Mouse (Mus musculus) adrenal gland, postnatal 10 days (tissue): ENCODE results near the gene Arpin. TPM values are rescaled to one million over a fixed set of nuclear protein-coding genes. Genes with fewer than 3 reads are reported as not detected.

Experiments
- DNase-seq: peaks from one replicate; pipeline ENCODE4 v3.0.0; 2021; ENCODE audit warnings: mixed read lengths
- long read RNA-seq, 2 experiments: library from polyadenylated mRNA; stranded (forward); transcript quantifications; one replicate each; pipeline ENCODE4 v2.0.0; 2021
- total RNA-seq, 2 experiments: library from RNA; stranded (reverse); gene quantifications; 2 replicates each; pipeline ENCODE4 v1.2.3; 2021

Gene Arpin
- 10 to 100 TPM; 16.3 to 22.7 TPM for total RNA-seq
- long read RNA-seq, experiment 1, transcript Arpin-201 (6 exons, 2,277 nt), result major isoform, 9 of 13 reads
- long read RNA-seq, experiment 1, partial matches to known transcripts, result 0 of 13 reads
- long read RNA-seq, experiment 1, other reads (novel, unspliced or antisense), result 4 of 13 reads
- long read RNA-seq, experiment 2, transcript Arpin-201 (6 exons, 2,277 nt), result major isoform, 12 of 13 reads
- long read RNA-seq, experiment 2, partial matches to known transcripts, result 0 of 13 reads
- long read RNA-seq, experiment 2, other reads (novel, unspliced or antisense), result 1 of 13 reads

DNA sequence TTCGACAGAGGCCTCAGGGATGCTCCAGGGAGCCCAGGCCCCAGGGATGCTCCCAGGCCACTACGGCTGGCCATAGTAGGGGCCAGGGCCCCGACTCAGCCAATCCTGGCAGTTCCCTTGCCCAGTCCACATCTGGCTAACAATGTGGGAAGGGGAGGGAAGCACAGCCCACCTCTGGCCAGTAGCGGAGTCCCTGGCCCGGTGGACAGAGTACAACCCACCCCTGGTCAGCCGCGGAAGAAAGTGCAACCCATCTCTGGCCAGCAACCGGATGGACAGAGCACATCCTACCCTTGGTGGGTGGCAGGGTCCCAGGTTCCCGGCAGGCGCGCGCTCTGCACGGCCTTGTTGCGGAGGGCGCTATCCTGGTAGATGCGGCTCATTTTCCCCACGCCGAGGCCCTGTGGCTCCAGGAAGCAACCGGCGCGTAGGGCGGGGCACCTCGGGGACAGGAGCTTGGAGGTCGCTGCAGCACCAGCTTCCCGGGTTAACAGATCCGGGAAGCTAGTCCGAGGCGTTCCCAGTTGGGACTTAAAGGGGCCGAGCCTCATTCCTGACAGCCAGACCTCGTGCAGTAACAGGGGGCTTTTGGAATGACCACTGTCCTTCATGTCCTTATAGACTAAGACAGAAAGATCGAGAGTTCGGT is at the start of gene Arpin:
Gene Arpin, minus strand, starts transcription at position 498 of the 649 bp plus-strand sequence.
- DNase-seq, result peak; percentile 81

GRCm38 (mm10) chr7:79975316-79975715 is 40.2 kb upstream of the Arpin start:
- no peak for DNase-seq

DNA sequence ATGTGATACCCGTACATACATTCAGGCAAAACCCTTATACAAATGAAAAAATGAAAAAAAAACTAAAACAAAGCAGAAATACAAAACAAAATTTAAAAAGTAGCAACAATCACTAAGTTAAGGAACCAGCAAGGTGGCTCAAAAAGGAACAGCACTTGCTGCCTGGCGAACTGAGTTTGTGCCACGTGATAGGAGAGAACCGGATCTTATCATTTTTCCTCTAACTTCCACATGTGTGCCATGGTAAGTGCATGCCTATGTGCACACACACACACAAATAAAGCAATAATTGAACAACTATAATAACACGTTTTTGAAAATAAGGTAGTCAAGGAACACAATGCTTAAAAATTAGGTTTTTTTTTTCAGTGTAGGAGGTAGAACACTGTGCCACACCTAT is 37.0 kb upstream of the Arpin start:
- DNase-seq, result no peak

DNA sequence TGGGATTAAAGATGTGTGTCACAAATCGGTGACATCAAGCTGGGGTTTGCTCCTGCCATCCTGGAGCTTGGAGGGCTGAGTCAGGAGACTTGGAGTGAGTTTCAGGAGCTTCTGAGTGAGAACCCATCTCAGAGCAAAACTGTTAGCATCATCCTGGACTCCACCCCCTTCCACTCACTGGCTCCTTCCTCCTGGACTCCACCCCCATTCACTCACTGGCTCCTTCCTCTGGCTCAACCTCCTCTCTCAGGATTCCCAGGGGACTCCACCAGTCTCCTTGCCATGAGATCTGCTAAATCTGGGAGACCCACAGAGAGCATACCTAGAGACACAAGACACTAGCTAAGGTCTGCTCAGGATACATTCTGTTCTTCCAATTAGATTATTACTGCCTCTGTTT is 35.2 kb upstream of the Arpin start:
- no peak for DNase-seq

GRCm38 (mm10) chr7:79968326-79968725 is 33.2 kb upstream of the Arpin start:
- no peak for DNase-seq

DNA sequence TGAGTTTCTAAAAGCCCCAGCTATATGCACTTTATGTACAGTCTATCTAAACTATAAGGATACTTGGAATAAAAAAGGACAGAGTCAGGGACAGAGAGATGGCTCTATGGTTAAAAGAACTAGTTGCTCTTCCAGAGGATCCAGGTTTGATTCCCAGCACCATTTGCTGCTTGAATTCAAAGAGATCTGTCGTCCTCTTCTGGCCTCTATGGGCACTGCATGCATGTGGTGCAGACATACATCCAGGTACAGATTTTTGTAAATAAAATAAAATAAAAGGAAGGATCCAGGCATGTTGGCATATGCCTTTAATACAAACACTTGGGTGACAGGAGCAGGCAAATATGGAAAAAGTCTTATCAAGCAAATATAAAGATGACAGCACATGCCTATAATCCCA is 26.4 kb upstream of the Arpin start:
- no peak for DNase-seq

DNA sequence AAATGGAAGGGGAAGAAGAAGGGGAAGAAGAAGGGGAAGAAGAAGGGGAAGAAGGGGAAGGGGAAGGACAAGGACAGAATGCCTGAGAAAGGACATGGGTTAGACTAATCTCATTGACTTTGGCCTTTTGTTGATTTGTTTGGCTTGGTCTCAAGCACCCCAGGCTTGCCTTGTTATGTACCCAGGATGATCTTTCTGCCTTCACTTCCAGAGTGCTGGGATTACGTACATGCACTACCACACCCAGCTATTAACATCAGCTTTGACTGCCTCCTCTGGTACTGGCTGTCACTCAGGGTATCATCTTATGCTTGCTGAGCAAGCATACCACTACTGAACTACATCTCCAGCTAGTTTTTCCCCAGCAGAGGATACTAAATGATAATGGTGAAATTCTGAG is 21.0 kb upstream of the Arpin start:
- no peak for DNase-seq

DNA sequence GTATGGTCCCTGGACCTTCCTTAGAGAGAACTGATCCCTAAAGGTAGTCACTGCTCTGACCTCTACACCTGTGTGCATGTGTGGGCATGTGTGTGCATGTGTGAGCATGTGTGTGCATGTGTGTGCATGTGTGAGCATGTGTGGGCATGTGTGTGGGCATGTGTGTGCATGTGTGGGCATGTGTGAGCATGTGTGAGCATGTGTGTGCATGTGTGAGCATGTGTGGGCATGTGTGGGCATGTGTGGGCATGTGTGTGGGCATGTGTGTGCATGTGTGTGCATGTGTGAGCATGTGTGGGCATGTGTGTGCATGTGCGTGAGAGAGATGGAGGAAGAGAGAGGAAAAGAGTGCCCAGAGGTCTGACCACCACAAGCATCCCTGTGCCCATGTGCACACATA is 19.7 kb upstream of the Arpin start:
- no peak for DNase-seq

DNA sequence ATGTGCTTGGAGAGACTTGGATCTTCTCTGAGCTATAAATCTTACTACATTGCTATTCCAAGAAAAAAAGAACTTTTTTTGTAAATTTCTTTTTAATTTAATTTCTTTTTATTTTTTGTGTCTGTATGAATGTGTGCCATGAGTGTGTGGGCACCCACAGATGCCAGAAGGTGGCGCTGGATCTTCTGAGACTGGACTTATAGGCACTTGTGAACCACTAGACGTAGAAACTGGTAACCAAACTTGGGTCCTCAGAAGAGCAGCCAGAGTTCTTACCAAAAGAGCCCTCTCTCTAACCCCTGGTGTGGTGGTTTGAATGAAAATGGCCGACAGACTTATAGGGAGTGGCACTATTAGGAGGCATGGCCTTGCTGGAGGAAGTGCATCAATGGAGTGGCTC is 15.9 kb upstream of the Arpin start:
- no peak for DNase-seq

DNA sequence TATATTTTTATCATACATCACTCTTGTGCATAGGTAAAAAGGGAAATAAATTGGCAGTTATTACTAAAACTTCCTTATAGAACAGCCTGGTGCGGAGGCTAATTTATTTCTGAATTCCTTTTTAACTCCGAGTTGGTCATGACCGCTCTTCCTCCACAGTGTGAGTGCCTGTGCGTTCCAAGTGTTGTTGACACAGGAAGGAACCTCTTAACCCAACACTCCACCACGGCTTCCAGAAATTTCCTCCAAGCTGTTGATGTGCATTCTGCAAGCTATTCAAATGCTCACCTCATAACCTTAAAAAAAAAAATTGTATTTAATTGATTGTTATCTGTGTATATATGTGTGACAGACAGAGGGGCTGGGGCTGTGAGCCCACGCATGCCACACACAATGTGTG is 15.1 kb upstream of the Arpin start:
- no peak for DNase-seq

DNA sequence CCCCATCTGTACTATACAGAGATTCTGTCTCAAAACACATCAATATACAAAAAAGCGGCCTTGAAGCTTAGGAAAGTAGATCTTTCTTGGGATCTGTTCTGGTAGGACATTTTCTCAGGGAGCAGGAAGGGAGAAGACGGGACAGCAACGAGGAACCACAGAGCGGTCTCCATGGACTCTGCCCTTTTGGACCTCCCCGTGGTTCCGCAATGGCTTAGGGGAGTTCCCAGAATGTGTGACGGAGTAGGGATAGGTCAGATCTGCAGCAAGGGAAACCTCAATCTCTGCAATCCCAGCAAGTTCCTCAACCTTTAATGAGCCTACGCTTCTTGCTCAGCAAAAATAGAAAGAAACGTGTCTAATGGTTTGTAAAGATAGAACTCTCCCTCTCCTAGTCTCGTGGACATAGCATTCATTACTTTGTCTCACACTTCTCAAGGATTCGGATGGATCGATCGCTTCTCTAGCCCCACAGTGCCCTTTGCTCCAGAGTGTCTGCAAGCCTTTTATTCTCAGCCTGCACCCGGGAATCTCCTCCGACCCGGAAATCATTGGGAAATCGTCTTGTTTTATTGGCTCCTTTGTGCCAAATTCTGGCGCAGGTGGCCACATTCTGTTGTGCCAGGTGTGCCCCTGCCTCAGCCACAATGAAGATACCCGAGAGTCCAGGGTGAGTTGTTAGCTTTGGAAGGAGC is 499 bp upstream of the Arpin start:
- peak; percentile 64 for DNase-seq

DNA sequence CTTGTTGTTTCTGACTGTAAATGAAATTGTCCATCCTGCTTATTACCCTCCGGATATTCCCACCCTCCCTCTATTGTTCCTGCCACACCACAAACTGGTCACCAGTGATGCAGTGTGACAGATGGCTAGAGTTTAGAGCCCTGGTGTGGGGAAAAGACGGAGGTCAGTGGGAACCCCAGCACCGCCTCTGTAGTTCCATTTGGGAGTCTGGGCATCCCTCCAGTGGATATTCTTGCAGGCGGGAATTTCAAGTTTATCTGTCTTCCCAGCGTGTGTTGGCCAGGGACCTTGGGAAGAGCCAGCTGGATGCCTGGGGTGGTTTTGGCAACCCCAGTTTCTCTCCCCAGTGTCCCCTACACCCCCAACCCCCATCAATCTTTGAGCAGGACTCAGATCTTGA is 698 bp downstream of the Arpin start:
- peak; percentile 28 for DNase-seq

GRCm38 (mm10) chr7:79928516-79929052 is 6.6 kb downstream of the Arpin start:
- DNase-seq, result no peak

GRCm38 (mm10) chr7:79920344-79920983 is 14.7 kb downstream of the Arpin start, which contains the start of gene Ap3s2:
Ap3s2 (minus strand) TSS chr7:79920649.
- DNase-seq, result peak; percentile 92

GRCm38 (mm10) chr7:79914556-79914955 is 20.6 kb downstream of the Arpin start:
- peak; percentile 40 for DNase-seq

GRCm38 (mm10) chr7:79907356-79907755 is 27.8 kb downstream of the Arpin start:
- peak; percentile 45 for DNase-seq

DNA sequence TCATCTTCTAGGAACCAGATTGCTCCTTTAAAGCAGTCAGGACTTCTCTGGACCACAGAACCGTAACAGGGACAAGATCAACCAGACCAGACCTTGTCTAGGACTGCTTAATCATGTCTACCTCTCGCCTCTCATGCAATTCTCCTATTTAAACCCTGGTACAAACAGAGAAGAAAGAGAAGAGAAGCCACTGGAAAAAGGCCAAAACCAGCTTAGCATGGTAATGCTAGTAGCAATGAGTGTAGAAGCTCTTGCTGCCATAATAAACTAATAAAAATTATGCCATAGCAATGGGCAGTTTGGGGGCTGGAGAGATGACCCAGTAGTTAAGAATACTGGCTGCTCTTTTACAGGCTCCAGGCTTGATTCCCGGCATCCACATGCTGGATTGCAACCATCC is 28.2 kb downstream of the Arpin start:
- no peak for DNase-seq

- no peak for DNase-seq
Measured at GRCm38 (mm10) chr7:79905193-79905592, 30.0 kb downstream of the Arpin start.

DNA sequence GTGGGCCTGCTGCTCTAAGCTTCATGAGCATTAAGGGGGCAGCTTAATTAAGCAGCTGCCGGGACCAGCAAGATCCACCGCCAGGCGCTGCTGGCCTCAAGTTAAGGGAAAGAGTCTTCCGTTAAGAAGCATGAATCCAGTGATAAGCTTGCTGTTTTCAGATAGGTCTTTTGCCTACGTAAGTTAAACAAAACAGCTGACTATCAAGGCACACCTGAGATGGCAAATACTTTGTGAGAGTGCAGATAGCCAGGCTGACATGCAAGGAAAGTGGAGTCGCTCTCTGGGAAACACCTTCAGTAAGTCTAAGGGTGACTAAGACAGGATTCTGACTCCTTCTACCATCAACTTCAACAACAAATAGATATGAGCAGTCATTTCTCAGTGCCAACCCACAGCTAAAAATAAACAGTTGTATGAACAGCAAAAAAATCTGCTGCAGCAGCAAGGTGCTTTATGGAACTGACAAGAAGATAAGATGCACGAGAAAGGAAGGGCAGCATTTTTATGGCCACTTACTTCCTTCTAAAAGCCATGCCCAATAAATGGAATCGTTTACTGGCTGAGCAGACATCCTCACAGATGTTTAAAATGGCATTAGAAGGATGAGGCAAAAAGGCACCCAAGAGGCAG is 31.9 kb downstream of the Arpin start:
- no peak for DNase-seq

DNA sequence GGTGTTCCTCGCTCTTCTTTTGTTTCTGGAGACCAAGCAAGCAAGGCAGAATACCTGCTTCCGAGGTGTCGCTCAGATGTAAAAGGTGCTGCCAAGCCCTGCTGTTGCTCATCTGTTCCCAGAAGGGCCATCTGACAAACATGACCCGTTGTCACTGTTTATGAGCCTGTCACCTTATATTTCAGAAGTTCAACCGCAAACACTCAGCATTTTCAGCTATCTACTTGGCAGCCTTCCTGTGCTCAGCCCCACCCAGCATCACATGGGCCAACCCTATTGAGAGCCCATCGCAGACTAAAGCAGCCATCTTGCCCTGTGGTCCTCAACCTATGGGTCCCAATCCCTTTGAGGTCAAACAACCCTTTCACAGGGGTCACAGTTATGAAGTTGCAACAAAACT is 34.4 kb downstream of the Arpin start:
- no peak for DNase-seq

DNA sequence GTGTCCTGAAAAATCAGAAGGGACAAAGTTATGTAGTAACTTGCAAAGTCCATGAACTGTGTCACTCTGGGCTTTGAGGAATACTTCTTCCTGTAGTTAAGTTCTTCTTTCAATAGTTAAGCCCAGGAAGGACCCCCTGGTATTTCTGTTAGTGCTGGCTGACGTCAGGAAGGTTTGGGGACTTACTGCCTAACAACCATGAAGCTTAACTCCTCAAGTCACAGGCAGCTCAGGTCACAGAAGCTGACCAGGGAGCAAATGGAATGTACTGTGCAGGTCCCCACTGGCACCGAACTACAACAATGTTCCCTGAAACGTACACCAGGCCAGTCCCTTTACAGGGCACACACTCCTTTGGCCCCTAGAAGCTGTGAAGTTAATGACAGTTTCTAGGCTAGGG is 39.9 kb downstream of the Arpin start:
- no peak for DNase-seq

DNA sequence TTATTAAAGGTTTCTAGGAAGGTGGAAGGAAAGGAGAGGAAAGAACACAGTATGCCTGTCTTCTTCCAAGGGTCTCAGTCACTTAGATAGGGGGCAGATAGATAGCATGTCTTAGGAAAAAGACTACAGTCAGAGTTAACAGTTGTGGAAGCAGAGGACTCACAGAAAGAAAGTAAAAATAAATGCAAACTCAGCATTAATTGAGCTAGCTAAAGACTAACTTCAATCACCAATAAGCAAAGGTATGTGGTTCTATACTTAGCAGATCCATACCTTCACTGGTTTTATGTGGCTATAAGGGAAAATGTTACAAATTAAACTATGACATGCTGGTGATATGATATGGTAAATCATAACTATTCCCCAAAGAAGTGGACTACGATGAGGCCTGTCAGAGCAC is 40.4 kb downstream of the Arpin start:
- DNase-seq, result no peak
